Mouse (Mus musculus): Measurements from ENCODE around the gene Neurl2. TPM values are rescaled to one million over a fixed set of nuclear protein-coding genes. Genes with fewer than 3 reads are reported as not detected.

Neurl2 gene
- total and polyA plus RNA-seq, 3 experiments: 1.8 to 4.1 (median 2.1) TPM

GRCm38 (mm10) chr2:164791841-164792261 lies 41.4 kb downstream of the Neurl2 start:
- dilution Hi-C loops (cut with MboI; ENCODE audit: extremely low pct_ligation_motif_present, extremely low pct_unique_long_range_greater_than_20kb, low sequenced_read_pairs) (no loop called here), in situ Hi-C loops (cut with MboI; ENCODE audit: low pct_ligation_motif_present, low pct_unique_long_range_greater_than_20kb, low sequenced_read_pairs) (no loop called here)
- Histone ChIP-seq H3K4me1 (ENCODE audit: control insufficient read depth in 1 of 2, insufficient read depth in 2 of 2) (peaks cover 0 to 7% of the 10 kb centered on the region in 2 experiments; a peak in 3 of 4 replicates), H3K4me2 (ENCODE audit: insufficient read depth, low read depth, poor library complexity, severe bottlenecking) (no peak overlapping the region), H3K9me3 (replicated peaks; ENCODE audit: low read length) (no peaks in the 10 kb centered on the region), H3K27me3 (replicated peaks) (no peaks in the 10 kb centered on the region), H3K36me3 (replicated peaks in 1 of 2; ENCODE audit: control insufficient read depth in 1 of 2, insufficient read depth in 1 of 2, low read length in 1 of 2) (peaks cover 44 to 78% of the 10 kb centered on the region in 2 experiments), H3K27ac (ENCODE audit: insufficient read depth, low read depth) (no peak overlapping the region), H3K9ac (ENCODE audit: insufficient read depth, low read depth) (no peak overlapping the region), H3K4me3 (replicated peaks in 1 of 3; ENCODE audit: low read depth in 2 of 3, low read length in 2 of 3, poor library complexity in 1 of 3) (no peak overlapping the region), H3K79me2 (replicated peaks; ENCODE audit: control insufficient read depth, extremely low read depth, insufficient read depth, poor library complexity, severe bottlenecking) (no peaks in the 10 kb centered on the region)
- TF ChIP-seq NRF1 (IDR thresholded peaks at IDR 0.05; ENCODE audit: low read depth, low read length) (no peak), GABPA (IDR thresholded peaks at IDR 0.05; ENCODE audit: insufficient replicate concordance, low read depth, low read length) (no peak), MXI1 (IDR thresholded peaks at IDR 0.05; ENCODE audit: low read depth, low read length) (no peak), SIN3A (IDR thresholded peaks at IDR 0.05; ENCODE audit: low read length) (no peak), EP300 (IDR thresholded peaks at IDR 0.05; ENCODE audit: low read length) (no peak), TCF12 (IDR thresholded peaks at IDR 0.05; ENCODE audit: low read depth, low read length) (no peak), POLR2A (IDR thresholded peaks at IDR 0.05; ENCODE audit: low read depth, low read length) (no peak), JUN (IDR thresholded peaks at IDR 0.05; ENCODE audit: insufficient read depth, low read depth, low read length) (no peak), POLR2AphosphoS2 (IDR thresholded peaks at IDR 0.05; ENCODE audit: low read depth, low read length) (no peak), E2F4 (IDR thresholded peaks at IDR 0.05; ENCODE audit: insufficient replicate concordance, low read depth, low read length) (no peak), USF1 (IDR thresholded peaks at IDR 0.05; ENCODE audit: low read depth, low read length) (no peak), RAD21 (IDR thresholded peaks at IDR 0.05; ENCODE audit: low read depth, low read length) (no peak), MEF2A (IDR thresholded peaks at IDR 0.05; ENCODE audit: borderline replicate concordance, low read depth, low read length) (no peak), MAZ (IDR thresholded peaks at IDR 0.05; ENCODE audit: low read depth, low read length) (no peak), NELFE (IDR thresholded peaks at IDR 0.05; ENCODE audit: low read depth, low read length) (no peak), USF2 (conservative IDR thresholded peaks at IDR 0.05; ENCODE audit: low read depth, low read length) (no peak)
- DNase-seq (ENCODE audit: extremely low read depth): no peak

- TF ChIP-seq USF2 (conservative IDR thresholded peaks at IDR 0.05; ENCODE audit: low read depth, low read length): no peak
- no peak for TF ChIP-seq ETS1 (conservative IDR thresholded peaks at IDR 0.05; ENCODE audit: low read depth, low read length)
- no peak for TF ChIP-seq MYC (IDR thresholded peaks at IDR 0.05; ENCODE audit: low read depth, low read length)
- TF ChIP-seq TCF12 (IDR thresholded peaks at IDR 0.05; ENCODE audit: low read depth, low read length): no peak
- no peak for TF ChIP-seq ELF1 (IDR thresholded peaks at IDR 0.05; ENCODE audit: low read depth, low read length)
- no peak for TF ChIP-seq BHLHE40 (IDR thresholded peaks at IDR 0.05; ENCODE audit: low read depth, low read length)
- no peak for TF ChIP-seq RCOR1 (conservative IDR thresholded peaks at IDR 0.05; ENCODE audit: low read depth, low read length)
- no peak for TF ChIP-seq IRF4 (IDR thresholded peaks at IDR 0.05; ENCODE audit: low read depth, low read length)
- TF ChIP-seq SMC3 (IDR thresholded peaks at IDR 0.05; ENCODE audit: low read depth, low read length): no peak
- dilution Hi-C loops (cut with MboI; ENCODE audit: extremely low pct_ligation_motif_present, extremely low pct_unique_long_range_greater_than_20kb, low sequenced_read_pairs): no loop called here
- Histone ChIP-seq H3K79me2 (replicated peaks; ENCODE audit: control insufficient read depth, extremely low read depth, insufficient read depth, poor library complexity, severe bottlenecking) (no peaks in the 10 kb centered on the region), H3K4me2 (ENCODE audit: insufficient read depth, low read depth, poor library complexity, severe bottlenecking) (no peak overlapping the region), H3K4me1 (ENCODE audit: control insufficient read depth in 1 of 2, insufficient read depth in 2 of 2) (peaks cover 7 to 17% of the 10 kb centered on the region in 2 experiments), H3K27ac (ENCODE audit: insufficient read depth, low read depth) (no peak overlapping the region), H3K36me3 (replicated peaks in 1 of 2; ENCODE audit: control insufficient read depth in 1 of 2, insufficient read depth in 1 of 2, low read length in 1 of 2) (peaks cover 30 to 64% of the 10 kb centered on the region in 2 experiments), H3K9ac (ENCODE audit: insufficient read depth, low read depth) (no peak overlapping the region), H3K9me3 (replicated peaks; ENCODE audit: low read length) (no peaks in the 10 kb centered on the region), H3K27me3 (replicated peaks) (no peaks in the 10 kb centered on the region), H3K4me3 (replicated peaks in 1 of 3; ENCODE audit: low read depth in 2 of 3, low read length in 2 of 3, poor library complexity in 1 of 3) (no peak overlapping the region)
- in situ Hi-C loops (cut with MboI; ENCODE audit: low pct_ligation_motif_present, low pct_unique_long_range_greater_than_20kb, low sequenced_read_pairs): no loop called here
- no peak for DNase-seq (ENCODE audit: extremely low read depth)
Observed at GRCm38 (mm10) chr2:164790451-164790850, 42.8 kb downstream of the Neurl2 start.
